Comparison of ENCODE assay signal across 8 mouse cellular contexts in the genomic region with DNA sequence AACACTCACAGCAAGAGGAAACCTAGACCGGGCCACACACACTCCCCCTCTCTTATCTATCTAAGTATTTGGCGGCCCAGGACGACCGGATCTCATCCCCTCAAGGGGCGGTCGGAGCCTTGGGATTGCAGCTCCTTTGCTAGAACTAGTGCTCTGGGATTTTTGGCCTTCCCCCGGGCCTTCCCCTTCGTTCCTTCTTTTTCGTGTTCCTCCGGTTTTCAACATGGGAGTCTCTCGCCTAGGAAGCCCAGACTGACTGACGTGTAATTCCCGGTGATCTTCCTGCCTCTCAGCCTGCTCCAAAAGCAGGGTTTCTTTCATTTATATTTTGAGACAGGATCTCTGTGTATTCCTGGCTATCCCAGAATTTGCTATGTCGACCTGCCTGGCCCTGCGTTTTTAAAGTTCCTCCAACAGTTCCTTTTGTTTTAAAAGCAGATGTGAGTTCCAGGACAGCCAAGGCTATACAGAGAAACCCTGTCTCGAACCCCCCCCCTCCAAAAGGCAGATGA. TPM values are rescaled to one million over a fixed set of nuclear protein-coding genes. Genes with fewer than 3 reads are reported as not detected.
A peak's percentile ranks its signal among the peaks of the same experiment; 100 is the strongest.
DNase-seq lines count a peak whose midpoint lies in the region; ATAC-seq and TF ChIP-seq lines count a peak whose summit lies in the region.
"Not testable (repeated sequence)": the region's sequence is repeated elsewhere in the genome, so short reads cannot be mapped to it uniquely, and the experiment has no call there.

No protein-coding gene starts in this region.

- not testable (repeated sequence) for TF ChIP-seq EP300 in lung, postnatal 0 days (IDR thresholded peaks at IDR 0.05)

- H3K27ac ChIP-seq in bone marrow macrophage, adult 2 months (ENCODE audit: insufficient read depth, low read depth, low read length) = peak overlapping the region; percentile 12; the same call in 1 of the 2 replicates
- peak overlapping the region; percentile 93 for H3K27ac ChIP-seq in heart, embryonic 12.5 days (ENCODE audit: poor library complexity, severe bottlenecking)
- H3K27ac ChIP-seq in intestine, embryonic 14.5 days (ENCODE audit: low read depth) = peak overlapping the region; percentile 92
- peak overlapping the region; percentile 92; the same call in 1 of the 2 replicates for H3K27ac ChIP-seq in limb, embryonic 13.5 days
- H3K27ac ChIP-seq in lung, postnatal 0 days (ENCODE audit: low read length) = peak overlapping the region; percentile 85
- peak overlapping the region; percentile 72; the same call in 1 of the 2 replicates for H3K27ac ChIP-seq in neural tube, embryonic 12.5 days

- WGBS in heart, embryonic 12.5 days = 13% methylated on average over 16 of the region's 16 CpGs
- WGBS in intestine, embryonic 14.5 days = 13% methylated on average over 13 of the region's 16 CpGs
- 12% methylated on average over 16 of the region's 16 CpGs for WGBS in limb, embryonic 13.5 days
- 7% methylated on average over 13 of the region's 16 CpGs for WGBS in lung, postnatal 0 days
- WGBS in neural tube, embryonic 12.5 days = 15% methylated on average over 16 of the region's 16 CpGs

- H3K4me2 ChIP-seq in heart, embryonic 12.5 days = peak overlapping the region; percentile 60
- peak overlapping the region; percentile 46 for H3K4me2 ChIP-seq in intestine, embryonic 14.5 days (ENCODE audit: low read length)
- H3K4me2 ChIP-seq in limb, embryonic 13.5 days (replicated peaks) = peak overlapping the region; percentile 55
- peak overlapping the region; percentile 47 for H3K4me2 ChIP-seq in lung, postnatal 0 days (replicated peaks; ENCODE audit: low read depth, low read length)
- peak overlapping the region; percentile 50 for H3K4me2 ChIP-seq in neural tube, embryonic 12.5 days (replicated peaks)

- not testable (repeated sequence) for H3K9me3 ChIP-seq in erythroblast, embryonic 14.5 days (ENCODE audit: control insufficient read depth, low read length); heart, embryonic 12.5 days (replicated peaks); intestine, embryonic 14.5 days (ENCODE audit: control insufficient read depth, low read length); limb, embryonic 13.5 days; lung, postnatal 0 days (ENCODE audit: low read length); neural tube, embryonic 12.5 days

- peak; percentile 66 for DNase-seq in intestine, embryonic 14.5 days (ENCODE audit: low spot score)
- not testable (repeated sequence) for DNase-seq in lung, postnatal 0 days (ENCODE audit: low spot score)
- peak; percentile 32 for DNase-seq in urinary bladder, postnatal 25 days (ENCODE audit: low spot score)

- H3K4me1 ChIP-seq in bone marrow macrophage, adult 2 months (ENCODE audit: control insufficient read depth, insufficient read depth, low read length); heart, embryonic 12.5 days (replicated peaks); intestine, embryonic 14.5 days (replicated peaks; ENCODE audit: control insufficient read depth, insufficient read depth, low read length); limb, embryonic 13.5 days; lung, postnatal 0 days (ENCODE audit: insufficient read depth, low read depth, low read length); neural tube, embryonic 12.5 days: not testable (repeated sequence)
- peaks cover 16% of the 10 kb centered on the region for H3K4me1 ChIP-seq in erythroblast, embryonic 14.5 days (ENCODE audit: control insufficient read depth)

- not testable (repeated sequence) for H3K36me3 ChIP-seq in erythroblast, embryonic 14.5 days (ENCODE audit: control insufficient read depth); heart, embryonic 12.5 days; intestine, embryonic 14.5 days (ENCODE audit: control insufficient read depth, insufficient read depth, low read length); limb, embryonic 13.5 days; lung, postnatal 0 days (ENCODE audit: insufficient read depth, low read length); neural tube, embryonic 12.5 days

- not testable (repeated sequence) for H3K27me3 ChIP-seq in erythroblast, embryonic 14.5 days (ENCODE audit: control insufficient read depth); heart, embryonic 12.5 days (replicated peaks); intestine, embryonic 14.5 days (replicated peaks; ENCODE audit: control insufficient read depth, insufficient read depth, low read length); limb, embryonic 13.5 days; lung, postnatal 0 days (replicated peaks; ENCODE audit: insufficient read depth, low read length); neural tube, embryonic 12.5 days (replicated peaks)

- ATAC-seq in heart, embryonic 12.5 days (ENCODE audit: insufficient number of reproducible peaks, low FRiP score); intestine, embryonic 14.5 days (replicated peaks; ENCODE audit: low FRiP score, low TSS enrichment, low read depth); limb, embryonic 13.5 days (ENCODE audit: low FRiP score, low read depth); lung, postnatal 0 days; neural tube, embryonic 12.5 days (ENCODE audit: low FRiP score, low read depth): not testable (repeated sequence)

- peak overlapping the region; percentile 69 for H3K9ac ChIP-seq in heart, embryonic 12.5 days
- peak overlapping the region; percentile 43 for H3K9ac ChIP-seq in intestine, embryonic 14.5 days (ENCODE audit: low read length)
- peak overlapping the region; percentile 60 for H3K9ac ChIP-seq in limb, embryonic 13.5 days
- H3K9ac ChIP-seq in lung, postnatal 0 days (replicated peaks; ENCODE audit: low read depth) = peak overlapping the region; percentile 69
- 0 out of 2 replicates have a peak overlapping the region, but pooled peaks have one; percentile 57 for H3K9ac ChIP-seq in neural tube, embryonic 12.5 days

- TF ChIP-seq CTCF in bone marrow macrophage, adult 2 months (IDR thresholded peaks at IDR 0.05; ENCODE audit: low read depth, low read length); lung, postnatal 0 days (IDR thresholded peaks at IDR 0.05): not testable (repeated sequence)

- not testable (repeated sequence) for TF ChIP-seq POLR2A in bone marrow macrophage, adult 2 months (IDR thresholded peaks at IDR 0.05; ENCODE audit: borderline replicate concordance, low read depth, low read length)

- peak overlapping the region; percentile 47 for H3K4me3 ChIP-seq in bone marrow macrophage, adult 2 months (ENCODE audit: insufficient read depth, low read length)
- peak overlapping the region; percentile 36 for H3K4me3 ChIP-seq in erythroblast, embryonic 14.5 days (replicated peaks)
- peak overlapping the region; percentile 42 for H3K4me3 ChIP-seq in heart, embryonic 12.5 days
- H3K4me3 ChIP-seq in intestine, embryonic 14.5 days (ENCODE audit: low read depth, low read length) = peak overlapping the region; percentile 18; the same call in 1 of the 2 replicates
- peak overlapping the region; percentile 33 for H3K4me3 ChIP-seq in limb, embryonic 13.5 days
- H3K4me3 ChIP-seq in lung, postnatal 0 days (ENCODE audit: low read depth, low read length) = peak overlapping the region; percentile 20; the same call in 1 of the 2 replicates
- 0 out of 2 replicates have a peak overlapping the region, but pooled peaks have one; percentile 18 for H3K4me3 ChIP-seq in neural tube, embryonic 12.5 days

RNA-seq across cellular contexts. Expression of gene Arl4d, which starts 19.0 kb away (rescaled TPM):
- polyA plus RNA-seq in bone marrow macrophage, adult 2 months (2012; ENCODE audit: insufficient read depth, insufficient read length, missing spikeins) = 0.80 and 1.9 TPM in 2 replicates
- 0.04 and 0.13 TPM in 2 replicates for polyA plus RNA-seq in erythroblast, embryonic 14.5 days (2012)
- polyA plus RNA-seq in heart, embryonic 12.5 days (2016; fragmentation: Nextera tagmentation; extraction: Ambion mirVana) = 10.0 and 10.3 TPM in 2 replicates
- polyA plus RNA-seq in intestine, embryonic 14.5 days (2014; fragmentation: Nextera tagmentation; extraction: Ambion mirVana) = 7.8 and 8.3 TPM in 2 replicates
- polyA plus RNA-seq in limb, embryonic 13.5 days (2015; fragmentation: Nextera tagmentation; extraction: Ambion mirVana) = 2.0 and 2.2 TPM in 2 replicates
- polyA plus RNA-seq in lung, postnatal 0 days (2015; fragmentation: Nextera tagmentation; extraction: Ambion mirVana) = 25.2 and 33.1 TPM in 2 replicates
- 23.1 and 24.7 TPM in 2 replicates for polyA plus RNA-seq in neural tube, embryonic 12.5 days (2016; fragmentation: Nextera tagmentation; extraction: Ambion mirVana)

RNA-seq across cellular contexts. Expression of gene Rdm1, which starts 19.3 kb away (rescaled TPM):
- polyA plus RNA-seq in bone marrow macrophage, adult 2 months (2012; ENCODE audit: insufficient read depth, insufficient read length, missing spikeins) = 21.2 and 22.1 TPM in 2 replicates
- polyA plus RNA-seq in erythroblast, embryonic 14.5 days (2012) = 1.4 and 2.2 TPM in 2 replicates
- polyA plus RNA-seq in heart, embryonic 12.5 days (2016; fragmentation: Nextera tagmentation; extraction: Ambion mirVana) = 28.3 and 36.2 TPM in 2 replicates
- polyA plus RNA-seq in intestine, embryonic 14.5 days (2014; fragmentation: Nextera tagmentation; extraction: Ambion mirVana) = 30.8 and 44.8 TPM in 2 replicates
- 42.6 and 47.4 TPM in 2 replicates for polyA plus RNA-seq in limb, embryonic 13.5 days (2015; fragmentation: Nextera tagmentation; extraction: Ambion mirVana)
- 20.1 and 34.1 TPM in 2 replicates for polyA plus RNA-seq in lung, postnatal 0 days (2015; fragmentation: Nextera tagmentation; extraction: Ambion mirVana)
- polyA plus RNA-seq in neural tube, embryonic 12.5 days (2016; fragmentation: Nextera tagmentation; extraction: Ambion mirVana) = 28.3 and 35.0 TPM in 2 replicates

RNA-seq across cellular contexts. Expression of gene Gm11634, which starts 47.3 kb away (rescaled TPM):
- not detected in 2 replicates for polyA plus RNA-seq in bone marrow macrophage, adult 2 months (2012; ENCODE audit: insufficient read depth, insufficient read length, missing spikeins)
- polyA plus RNA-seq in erythroblast, embryonic 14.5 days (2012) = not detected in 2 replicates
- polyA plus RNA-seq in heart, embryonic 12.5 days (2016; fragmentation: Nextera tagmentation; extraction: Ambion mirVana) = not detected in 2 replicates
- not detected in 2 replicates for polyA plus RNA-seq in intestine, embryonic 14.5 days (2014; fragmentation: Nextera tagmentation; extraction: Ambion mirVana)
- not detected in 2 replicates for polyA plus RNA-seq in limb, embryonic 13.5 days (2015; fragmentation: Nextera tagmentation; extraction: Ambion mirVana)
- polyA plus RNA-seq in lung, postnatal 0 days (2015; fragmentation: Nextera tagmentation; extraction: Ambion mirVana) = not detected in 2 replicates
- polyA plus RNA-seq in neural tube, embryonic 12.5 days (2016; fragmentation: Nextera tagmentation; extraction: Ambion mirVana) = not detected in 2 replicates

Comparison
In these comparisons a context has a peak if more than half of its experiments do, and no peak if none do; other contexts are left out.
1. H3K27ac ChIP-seq: peak in every context shown above with its lines; median percentile 93 in heart, embryonic 12.5 days; 92 in intestine, embryonic 14.5 days; 92 in limb, embryonic 13.5 days; 85 in lung, postnatal 0 days; 72 in neural tube, embryonic 12.5 days; 12 in bone marrow macrophage, adult 2 months.